Mouse (Mus musculus): Measurements from ENCODE around the gene Cyp2d11.
"Not testable (repeated sequence)": the region's sequence is repeated elsewhere in the genome, so short reads cannot be mapped to it uniquely, and the experiment has no call there.

The Cyp2d11 gene

GRCm38 (mm10) chr15:82393922-82394321 is at the start of gene Cyp2d11:
Gene Cyp2d11 (minus strand): TSS chr15:82394022.
- not testable (repeated sequence) for DNase-seq

GRCm38 (mm10) chr15:82437975-82438617 is 44.3 kb upstream of the Cyp2d11 start:
- DNase-seq, result no peak

- DNase-seq, result no peak
Measured at GRCm38 (mm10) chr15:82435606-82436005, 41.8 kb upstream of the Cyp2d11 start.

GRCm38 (mm10) chr15:82435011-82435410 is 41.2 kb upstream of the Cyp2d11 start:
- no peak for DNase-seq

GRCm38 (mm10) chr15:82434541-82434940 is 40.7 kb upstream of the Cyp2d11 start:
- DNase-seq, result no peak

- DNase-seq, result no peak
Measured at GRCm38 (mm10) chr15:82433621-82434020, 39.8 kb upstream of the Cyp2d11 start.

GRCm38 (mm10) chr15:82433137-82433536 is 39.3 kb upstream of the Cyp2d11 start, which contains the start of gene Cyp2d9:
Gene Cyp2d9 (plus strand): TSS chr15:82433437.
- DNase-seq, result no peak

- no peak for DNase-seq
Measured at GRCm38 (mm10) chr15:82423471-82423870, 29.6 kb upstream of the Cyp2d11 start.

GRCm38 (mm10) chr15:82422935-82423334 is 29.1 kb upstream of the Cyp2d11 start:
- no peak for DNase-seq

GRCm38 (mm10) chr15:82418616-82419015 is 24.8 kb upstream of the Cyp2d11 start:
- DNase-seq, result no peak

- DNase-seq, result peak; percentile 87
Measured at GRCm38 (mm10) chr15:82416797-82417789, 23.3 kb upstream of the Cyp2d11 start.

- no peak for DNase-seq
Measured at GRCm38 (mm10) chr15:82407536-82407935, 13.7 kb upstream of the Cyp2d11 start.

GRCm38 (mm10) chr15:82406981-82407380 is 13.2 kb upstream of the Cyp2d11 start, which contains the start of gene Cyp2d10:
Gene Cyp2d10 (minus strand): TSS chr15:82407195.
- DNase-seq, result no peak

- no peak for DNase-seq
Measured at GRCm38 (mm10) chr15:82404163-82404562, 10.3 kb upstream of the Cyp2d11 start.

- no peak for DNase-seq
Measured at GRCm38 (mm10) chr15:82403606-82404005, 9.8 kb upstream of the Cyp2d11 start.

GRCm38 (mm10) chr15:82402741-82403140 is 8.9 kb upstream of the Cyp2d11 start:
- DNase-seq, result no peak

GRCm38 (mm10) chr15:82402106-82402505 is 8.3 kb upstream of the Cyp2d11 start:
- DNase-seq, result no peak

GRCm38 (mm10) chr15:82401516-82401915 is 7.7 kb upstream of the Cyp2d11 start:
- DNase-seq, result no peak

GRCm38 (mm10) chr15:82395955-82396354 is 2.1 kb upstream of the Cyp2d11 start:
- DNase-seq, result not testable (repeated sequence)

- DNase-seq, result not testable (repeated sequence)
Measured at GRCm38 (mm10) chr15:82389916-82390315, 3.9 kb downstream of the Cyp2d11 start.

GRCm38 (mm10) chr15:82385729-82386128 is 8.1 kb downstream of the Cyp2d11 start:
- DNase-seq, result no peak

- DNase-seq, result no peak
Measured at GRCm38 (mm10) chr15:82382441-82382840, 11.4 kb downstream of the Cyp2d11 start.

- no peak for DNase-seq
Measured at GRCm38 (mm10) chr15:82380714-82381062, 13.1 kb downstream of the Cyp2d11 start.
